Mouse (Mus musculus): ENCODE measurements around the gene Txnrd2.

The Txnrd2 gene

DNA sequence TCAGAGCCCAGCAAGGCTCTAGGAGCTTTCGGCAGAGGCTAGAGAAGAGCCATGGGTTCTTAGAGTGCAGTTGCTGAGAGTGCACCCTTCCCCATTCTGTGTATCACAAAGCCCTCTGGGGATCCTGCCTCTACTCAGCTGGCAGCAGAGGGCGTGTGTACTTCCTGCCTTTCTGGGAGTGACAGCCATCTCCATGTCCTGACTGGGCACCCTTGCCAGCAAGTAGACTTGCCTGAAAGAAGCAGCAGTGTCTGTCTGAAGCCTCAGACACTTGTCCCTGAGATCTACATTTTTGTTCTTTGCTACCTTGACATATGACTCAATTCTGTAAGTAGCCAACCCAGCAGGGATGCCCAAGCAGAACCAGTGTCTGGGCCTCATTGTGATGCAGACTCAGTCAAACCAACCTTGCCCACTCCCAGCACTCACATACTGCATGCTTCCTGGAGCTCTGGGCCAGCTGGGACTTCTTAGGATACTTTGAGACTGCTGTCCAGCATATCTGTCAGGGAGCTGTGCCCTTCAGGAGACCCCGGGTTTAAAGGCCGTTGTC is 54.8 kb downstream of the Txnrd2 start:
- DNase-seq (ENCODE audit: extremely low spot score, low read depth, low spot score), result no peak

DNA sequence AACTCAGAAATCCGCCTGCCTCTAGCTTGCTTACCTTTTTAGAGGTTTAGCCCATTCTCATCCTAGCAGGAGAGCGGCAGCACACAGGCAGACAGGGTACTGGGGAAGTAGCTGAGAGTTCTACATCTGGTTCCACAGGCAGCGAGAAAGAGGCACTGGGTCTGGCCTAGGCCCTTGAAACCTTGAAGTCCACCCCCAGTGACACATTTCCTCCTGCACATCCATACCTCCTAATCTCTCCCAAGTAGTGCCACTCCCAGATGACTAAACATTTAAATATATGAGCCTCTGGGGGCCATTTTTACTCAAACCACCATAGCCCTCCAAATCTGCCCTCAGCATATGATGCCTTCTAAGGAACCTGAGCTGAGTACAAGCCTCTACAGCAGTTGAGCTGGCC is 56.2 kb downstream of the Txnrd2 start:
- no peak for DNase-seq (ENCODE audit: extremely low spot score, low read depth, low spot score)

DNA sequence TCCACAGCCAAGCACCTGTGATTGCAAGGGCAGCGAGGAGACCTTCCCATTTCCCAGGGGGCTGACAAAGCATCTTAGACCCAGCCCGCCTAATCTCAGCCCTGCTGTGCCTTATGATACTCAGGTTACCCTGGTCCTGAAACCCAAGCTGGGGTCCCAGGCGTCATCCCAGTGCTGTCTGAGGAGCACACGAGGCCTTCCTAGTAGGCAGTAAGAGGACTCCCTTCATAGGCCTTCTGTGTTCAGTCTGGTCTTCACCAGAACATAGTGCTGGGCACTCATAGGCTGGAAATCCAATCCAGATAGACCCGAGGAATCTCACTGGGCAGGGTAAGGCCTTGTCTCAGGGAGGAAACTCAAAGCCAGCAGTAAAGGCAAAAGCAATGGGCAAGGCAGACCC is 57.7 kb downstream of the Txnrd2 start:
- DNase-seq (ENCODE audit: extremely low spot score, low read depth, low spot score), result no peak

DNA sequence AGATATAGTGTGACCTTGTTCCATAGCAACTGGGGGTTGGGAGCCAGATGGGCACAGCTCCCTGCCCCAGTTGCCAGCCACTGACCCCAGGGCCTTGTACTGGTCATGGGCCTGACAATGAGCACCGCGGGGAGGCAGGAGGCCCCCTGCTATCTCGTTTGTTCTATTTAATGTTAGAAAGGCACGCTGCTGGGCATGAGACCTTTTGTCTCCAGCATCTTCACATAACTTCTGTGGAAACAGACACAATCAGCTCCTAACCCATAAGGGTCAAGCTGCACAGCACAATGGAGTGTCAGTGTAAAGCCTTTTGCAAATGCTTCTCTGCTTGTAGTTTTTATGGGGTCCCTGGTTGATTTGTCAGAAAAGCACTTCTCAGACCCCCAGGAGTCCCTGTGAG is 58.2 kb downstream of the Txnrd2 start:
- no peak for DNase-seq (ENCODE audit: extremely low spot score, low read depth, low spot score)

DNA sequence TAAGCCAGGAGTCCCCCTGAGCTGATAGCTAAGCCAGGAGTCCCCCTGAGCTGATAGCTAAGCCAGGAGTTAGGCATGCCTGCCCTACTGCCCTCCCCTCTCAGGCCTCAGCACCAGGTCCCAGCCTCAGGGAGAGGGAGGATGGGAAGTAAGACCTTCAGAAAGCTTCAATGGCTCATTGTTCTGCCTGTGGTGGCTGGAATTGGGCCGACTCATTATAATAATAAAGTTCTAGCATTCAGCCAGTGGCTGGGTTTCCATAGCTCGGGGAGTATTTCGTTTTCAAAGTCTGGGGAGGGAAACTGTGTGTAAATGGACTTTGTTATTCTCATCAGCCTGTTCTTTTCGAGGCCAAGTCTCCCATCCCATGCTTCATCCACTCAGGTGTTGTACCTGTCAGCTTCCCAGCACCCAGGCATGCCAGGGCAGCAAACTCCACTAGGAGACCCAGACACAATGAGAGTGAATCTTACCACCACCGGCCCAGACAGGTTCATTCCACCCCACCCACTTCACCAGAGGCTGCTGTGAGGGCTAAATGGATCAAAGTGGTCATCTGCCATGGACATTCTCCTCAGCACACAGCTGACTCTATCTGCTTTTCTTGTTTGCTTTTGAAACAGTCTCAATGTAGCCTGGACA is 58.7 kb downstream of the Txnrd2 start:
- DNase-seq (ENCODE audit: extremely low spot score, low read depth, low spot score), result no peak

DNA sequence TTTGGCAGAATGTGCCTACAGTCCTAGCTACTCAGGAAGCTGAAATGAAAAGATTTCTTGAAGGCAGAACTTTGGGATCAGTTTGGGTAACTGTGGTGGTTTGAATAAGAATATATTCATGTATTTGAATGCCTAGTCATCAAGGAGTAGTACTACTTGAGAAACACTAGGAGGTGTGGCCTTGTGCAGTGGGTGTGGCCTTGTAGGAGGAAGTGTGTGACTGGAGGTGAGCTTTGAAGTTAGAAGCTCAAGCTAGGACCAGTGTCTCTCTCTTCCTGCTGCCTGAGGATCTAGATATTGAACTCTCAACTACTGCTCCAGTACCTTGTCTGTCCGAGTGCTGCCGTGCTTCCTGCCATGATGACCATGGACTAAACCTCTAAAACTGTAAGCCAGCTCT is 59.9 kb downstream of the Txnrd2 start:
- DNase-seq (ENCODE audit: extremely low spot score, low read depth, low spot score), result no peak

DNA sequence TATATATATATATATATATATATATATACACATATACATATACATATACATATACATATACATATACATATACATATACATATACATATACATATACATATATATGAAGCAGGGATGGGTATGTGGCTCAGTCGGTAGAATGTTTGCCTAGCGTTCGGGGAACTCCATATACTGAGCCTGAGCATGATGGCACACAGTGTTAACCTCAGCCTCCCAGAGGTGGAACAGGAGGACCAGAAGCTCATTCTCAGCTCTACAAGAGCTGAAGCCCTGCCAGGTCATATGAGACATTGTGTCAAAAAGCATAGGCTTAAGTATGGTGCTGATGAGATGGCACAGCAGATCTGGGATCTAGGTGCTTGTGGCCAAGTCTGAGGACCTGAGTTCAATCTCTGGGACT is 64.1 kb downstream of the Txnrd2 start:
- no peak for DNase-seq (ENCODE audit: extremely low spot score, low read depth, low spot score)

DNA sequence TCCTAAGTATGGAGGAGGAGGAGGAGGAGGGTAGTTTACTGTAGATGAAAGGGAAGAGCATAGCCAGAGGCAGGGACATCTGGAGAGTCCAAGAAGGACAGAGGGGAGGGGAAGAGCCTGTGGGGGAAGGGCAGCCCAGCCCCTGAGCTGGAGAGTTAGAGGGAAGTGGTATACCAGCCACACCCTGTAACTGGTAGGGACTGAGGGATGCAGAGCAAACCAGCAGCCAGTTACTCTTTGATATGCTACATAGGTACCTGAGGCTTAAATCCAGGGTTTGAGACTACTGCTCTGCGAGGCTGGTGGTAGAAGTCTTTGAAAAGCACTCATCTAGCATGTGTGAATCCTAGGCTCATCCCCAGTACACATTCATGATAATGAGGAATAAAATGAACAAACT is 64.7 kb downstream of the Txnrd2 start:
- DNase-seq (ENCODE audit: extremely low spot score, low read depth, low spot score), result no peak

DNA sequence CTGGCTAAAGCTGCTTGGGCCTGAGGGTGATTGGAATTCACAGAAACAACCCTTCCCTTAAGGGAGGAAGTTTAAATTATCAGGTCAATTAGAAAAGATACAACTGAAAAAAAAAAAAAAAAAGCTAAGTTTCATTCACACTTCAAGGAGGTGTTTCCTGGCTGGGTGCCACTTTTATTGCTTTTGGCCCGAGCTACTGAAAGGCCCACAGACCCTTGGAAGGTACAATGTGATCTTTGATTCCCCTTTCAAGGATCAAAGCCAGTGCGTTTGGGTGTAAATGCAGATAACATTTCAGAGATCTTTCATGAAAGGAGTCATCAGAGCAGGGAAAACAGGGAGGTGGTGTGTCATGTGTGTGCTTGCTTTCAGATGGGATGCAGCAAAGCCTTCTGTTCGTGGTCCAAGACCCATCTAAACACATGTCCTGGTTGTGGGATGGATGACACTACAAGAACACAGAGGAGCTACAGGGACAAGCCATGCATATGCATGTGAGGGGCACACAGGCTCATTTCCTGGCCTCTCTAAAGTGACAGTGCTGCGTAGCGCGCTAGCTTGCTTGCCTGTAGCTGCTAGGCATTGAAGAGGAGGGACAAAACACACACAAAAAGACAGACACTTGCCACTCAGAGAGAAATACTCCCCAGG is 71.8 kb downstream of the Txnrd2 start:
- peak; percentile 14 for DNase-seq (ENCODE audit: extremely low spot score, low read depth, low spot score)

DNA sequence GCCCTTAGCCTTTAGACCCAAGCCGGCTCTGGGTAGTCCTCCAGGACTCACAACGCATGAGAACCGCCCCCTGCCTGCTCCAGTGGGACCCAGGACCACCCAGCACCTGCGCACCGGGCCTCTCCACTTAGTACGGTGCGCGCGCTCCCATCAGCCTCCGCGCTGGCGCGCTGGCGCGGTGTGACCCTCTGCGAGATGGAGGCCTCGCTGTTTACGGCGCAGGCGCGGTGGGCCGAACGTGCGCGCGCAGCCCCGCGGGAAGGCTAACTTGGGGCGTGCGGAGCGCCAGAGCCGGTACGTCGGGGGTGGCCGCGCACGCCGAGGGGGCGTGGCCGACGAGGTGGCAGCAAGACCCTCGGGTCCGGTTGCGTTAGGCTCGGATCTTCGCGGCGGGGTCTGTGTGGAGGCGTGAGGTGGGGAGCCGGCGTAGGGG is 72.4 kb downstream of the Txnrd2 start, which contains the start of the genes Gnb1l and Rtl10:
Gene Gnb1l (plus strand): TSS at position 156 of the 433 bp plus-strand sequence.
Gene Rtl10 (plus strand): TSS at position 344 of the 433 bp plus-strand sequence.
- DNase-seq (ENCODE audit: extremely low spot score, low read depth, low spot score), result peak; percentile 73

DNA sequence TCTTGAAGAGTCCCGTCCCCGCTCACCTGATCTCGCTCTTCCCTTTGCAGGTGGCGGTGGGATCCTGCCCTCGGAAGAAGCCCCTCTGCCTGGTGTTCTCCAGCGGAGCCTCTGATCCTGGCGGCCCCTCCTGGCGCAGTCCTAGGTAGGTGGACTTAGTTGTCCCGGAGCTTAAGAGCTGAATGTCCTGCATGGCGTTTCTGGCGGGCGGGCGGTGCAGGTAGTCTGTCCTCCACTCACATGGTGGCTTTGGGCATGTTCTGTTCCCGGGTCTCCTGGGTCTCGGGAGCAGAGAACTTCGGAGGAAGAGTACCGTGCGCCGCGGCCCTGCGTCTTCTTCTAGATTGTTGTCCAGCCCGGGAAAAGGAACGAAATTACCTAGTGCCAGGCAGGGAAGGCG is 72.8 kb downstream of the Txnrd2 start:
- DNase-seq (ENCODE audit: extremely low spot score, low read depth, low spot score), result no peak

DNA sequence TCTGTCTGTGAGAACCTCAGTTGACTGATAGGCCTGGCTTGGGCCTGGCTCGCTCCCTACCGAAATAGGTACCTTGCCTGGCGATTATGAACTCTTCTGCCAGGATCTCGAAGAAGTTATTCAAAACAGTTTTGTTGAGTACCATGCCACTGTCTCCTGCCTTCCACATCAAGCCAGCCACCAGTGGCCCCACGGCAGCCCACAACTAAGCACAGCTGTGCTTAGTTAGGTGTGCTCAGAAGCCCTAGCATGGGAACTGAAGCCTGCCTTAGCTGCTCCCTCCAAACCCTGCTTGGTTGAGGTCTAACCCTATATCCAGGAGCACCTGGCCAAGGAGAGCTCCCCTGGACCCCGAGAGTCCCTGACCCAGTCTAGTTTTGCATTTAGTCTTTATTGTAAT is 75.3 kb downstream of the Txnrd2 start:
- no peak for DNase-seq (ENCODE audit: extremely low spot score, low read depth, low spot score)

DNA sequence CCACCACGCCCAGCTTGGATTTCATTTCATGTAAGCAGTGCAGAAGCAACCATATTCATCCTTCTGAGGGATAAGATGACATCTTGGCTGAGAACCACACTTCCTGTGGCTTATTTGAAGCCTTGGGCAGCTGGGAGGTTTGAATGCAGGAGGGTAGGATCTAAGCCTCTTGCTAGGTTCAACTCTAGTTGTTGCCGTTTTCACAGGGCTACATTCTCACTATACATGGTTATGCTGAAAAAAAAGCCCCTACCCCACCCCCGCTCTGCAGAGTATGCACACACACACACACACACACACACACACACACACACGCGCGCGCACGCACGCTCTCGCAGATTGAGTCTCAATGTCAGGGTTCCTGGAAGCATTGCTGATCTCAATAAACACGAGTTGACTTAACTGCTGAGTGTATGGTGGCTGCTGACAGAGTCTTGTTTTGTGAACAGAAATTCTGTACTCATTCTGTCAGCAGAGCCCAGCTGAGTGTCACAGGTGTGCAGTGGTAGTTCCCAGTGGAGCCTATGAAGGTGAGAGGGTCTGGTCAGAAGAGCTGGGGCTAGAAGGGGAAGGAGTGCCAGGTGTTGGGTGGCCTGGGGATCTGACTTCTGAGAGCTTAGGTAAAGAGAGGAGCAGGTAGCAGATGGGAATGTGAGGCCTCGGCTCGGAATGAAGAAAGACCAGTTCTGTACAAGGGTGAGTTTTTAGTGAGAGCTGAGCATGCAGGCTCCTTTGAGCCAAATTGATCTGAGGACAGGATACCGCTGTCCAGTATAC is 77.6 kb downstream of the Txnrd2 start:
- no peak for DNase-seq (ENCODE audit: extremely low spot score, low read depth, low spot score)

DNA sequence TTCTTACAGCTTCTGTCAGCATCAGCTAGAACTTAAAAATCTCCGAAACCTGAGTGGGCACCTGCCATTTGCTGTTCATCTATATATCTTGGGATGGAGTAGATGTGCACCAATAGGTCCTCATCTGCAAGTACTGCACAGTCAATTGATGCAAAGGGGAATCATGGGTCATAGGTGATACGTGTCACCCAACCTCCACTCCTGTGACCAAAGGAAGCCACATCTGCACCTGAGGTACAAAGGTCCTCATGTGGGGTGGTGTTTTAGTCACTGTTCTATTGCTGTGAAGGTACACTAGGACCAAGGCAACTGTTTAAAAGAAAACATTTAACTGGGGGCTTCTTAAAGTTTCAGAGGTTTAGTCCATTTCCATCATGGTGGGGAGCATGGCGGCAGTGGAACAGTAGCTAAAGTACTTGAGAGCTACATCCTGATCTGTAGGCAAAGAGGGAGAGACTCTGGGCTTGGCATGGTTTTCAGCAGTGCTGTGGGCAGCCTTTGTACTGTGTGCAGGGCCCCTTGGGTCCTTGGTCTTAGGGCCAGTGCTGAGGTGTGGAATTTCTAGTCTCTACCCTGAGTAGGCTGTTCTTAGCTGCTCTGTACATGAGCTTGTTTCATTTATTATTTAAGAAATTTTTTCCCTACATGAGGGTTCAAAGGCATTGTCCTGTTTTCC is 80.5 kb downstream of the Txnrd2 start:
- DNase-seq (ENCODE audit: extremely low spot score, low read depth, low spot score), result no peak

DNA sequence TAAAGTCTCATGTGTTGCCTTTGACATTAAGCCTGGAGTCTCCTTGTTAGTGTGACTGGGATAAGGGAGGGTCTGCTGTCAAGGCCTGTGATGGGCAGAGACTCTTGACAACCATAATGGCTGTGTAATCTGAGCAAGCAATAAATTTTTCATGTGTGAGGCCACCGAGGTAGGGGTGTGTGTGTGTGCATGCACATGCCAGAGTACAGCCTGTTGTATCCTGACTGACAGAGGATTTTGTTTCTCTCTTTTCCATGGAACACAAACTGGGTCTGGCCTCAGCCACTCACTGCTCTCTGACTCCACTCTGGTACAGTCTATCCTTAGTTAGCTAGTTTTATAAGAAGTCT is 81.0 kb downstream of the Txnrd2 start:
- DNase-seq (ENCODE audit: extremely low spot score, low read depth, low spot score), result no peak

DNA sequence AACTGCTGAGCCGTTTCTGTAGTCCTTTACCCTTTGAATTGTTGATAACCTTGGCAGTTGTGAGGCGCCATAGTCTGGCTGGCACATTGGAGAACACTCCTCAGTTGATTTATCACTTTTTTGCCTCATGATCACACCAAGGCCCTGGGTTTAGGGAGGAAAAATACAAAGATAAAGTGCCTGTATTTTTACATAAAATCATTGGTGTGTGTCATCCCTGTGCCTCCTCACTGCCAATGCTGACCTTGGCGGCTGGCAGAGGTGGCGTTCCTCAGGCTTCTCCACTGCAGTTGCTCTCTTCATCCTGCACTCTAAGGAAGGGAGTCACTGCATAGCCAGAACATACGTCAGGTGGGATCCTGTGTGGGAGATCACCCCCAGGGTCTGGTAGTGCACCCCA is 85.6 kb downstream of the Txnrd2 start:
- no peak for DNase-seq (ENCODE audit: extremely low spot score, low read depth, low spot score)

DNA sequence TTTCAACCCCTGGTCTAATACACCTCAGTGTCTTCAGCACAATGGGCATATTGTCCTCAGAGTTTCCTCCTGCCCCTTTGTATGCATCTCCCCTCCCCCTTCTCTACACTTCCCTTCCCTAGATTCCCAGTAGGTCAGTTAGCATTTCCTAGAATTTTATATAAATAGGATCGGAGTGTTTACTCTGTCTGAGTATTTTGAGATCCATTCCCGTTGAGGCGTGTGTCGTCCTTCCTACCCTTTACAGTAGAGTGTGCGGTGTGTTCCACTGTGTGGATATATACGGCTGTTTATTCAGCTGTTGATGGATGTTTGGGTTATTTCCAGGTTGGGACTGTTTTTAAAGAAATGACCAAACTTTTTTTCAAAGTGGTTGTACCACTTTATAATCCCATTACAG is 87.3 kb downstream of the Txnrd2 start:
- no peak for DNase-seq (ENCODE audit: extremely low spot score, low read depth, low spot score)

DNA sequence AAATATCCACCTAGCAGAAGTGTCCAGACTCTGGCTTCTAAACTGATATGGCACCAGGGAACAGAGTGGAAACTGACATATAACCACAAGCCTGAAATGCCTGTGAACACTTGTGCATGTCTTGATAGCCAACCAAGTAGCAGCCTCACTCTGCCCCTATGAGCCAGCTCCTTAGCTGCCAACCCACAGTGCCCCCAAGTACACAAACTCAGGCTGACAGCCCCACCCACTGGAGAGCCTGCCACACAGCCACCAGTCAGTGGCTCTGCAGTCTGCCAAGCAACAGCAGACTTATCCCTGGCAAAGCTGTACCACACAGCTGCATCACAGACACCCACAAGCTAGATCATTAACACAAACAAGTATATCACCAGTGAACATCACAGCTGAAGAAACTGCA is 91.9 kb downstream of the Txnrd2 start:
- DNase-seq (ENCODE audit: extremely low spot score, low read depth, low spot score), result no peak

DNA sequence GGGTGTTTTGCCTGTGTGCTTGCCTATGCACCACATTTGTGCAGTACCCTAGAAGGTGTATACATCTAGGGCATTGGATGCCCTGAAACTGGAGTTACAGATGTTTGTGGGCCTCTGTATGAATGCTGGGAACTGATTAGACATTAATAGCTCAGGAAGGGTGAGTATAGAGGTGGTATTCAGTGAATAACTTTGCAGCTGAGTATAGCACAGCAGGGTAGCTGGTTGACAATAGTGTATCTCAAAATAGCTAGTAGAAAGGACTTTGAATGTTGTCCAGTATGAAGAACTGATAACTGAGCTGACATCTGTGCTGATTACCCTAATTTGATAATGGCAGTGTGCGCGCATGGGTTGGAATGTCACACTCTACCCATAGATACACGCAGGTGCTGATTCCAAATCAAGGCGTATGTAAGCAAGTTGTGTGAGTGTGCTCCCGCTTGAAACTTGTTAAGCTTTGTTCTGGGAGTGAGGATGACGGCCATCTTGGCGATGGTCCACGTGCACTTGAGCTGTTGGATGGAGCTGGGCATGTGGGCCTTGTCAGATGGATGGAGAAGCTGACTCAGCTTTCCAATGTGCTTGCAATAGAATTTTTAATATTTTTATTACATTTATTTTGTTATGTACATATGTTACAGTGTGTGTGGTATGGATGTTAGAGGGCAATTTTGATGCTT is 97.5 kb downstream of the Txnrd2 start:
- DNase-seq (ENCODE audit: extremely low spot score, low read depth, low spot score), result no peak

DNA sequence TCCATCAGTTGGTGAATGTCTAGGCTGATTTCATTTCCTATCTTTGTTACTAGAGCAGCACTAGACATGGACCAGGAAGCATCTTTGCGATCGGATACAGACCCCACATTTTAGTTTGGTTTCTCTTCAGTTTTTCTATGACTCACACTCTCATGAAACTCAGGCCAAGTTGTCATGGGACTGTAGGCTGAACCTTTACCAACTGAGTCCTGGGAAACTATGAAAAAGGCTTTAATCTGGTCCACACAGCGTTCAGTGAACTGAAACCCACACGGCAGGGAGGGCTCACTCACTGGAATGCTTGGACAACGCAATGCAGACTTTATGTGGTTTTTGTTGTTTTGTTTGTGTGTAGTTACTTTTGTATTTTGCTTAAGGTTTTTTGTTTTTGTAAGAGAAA is 102.5 kb downstream of the Txnrd2 start:
- no peak for DNase-seq (ENCODE audit: extremely low spot score, low read depth, low spot score)
